Mouse (Mus musculus) gastrocnemius, adult 18-20 months (tissue): ENCODE measurements around the gene Spint2. TPM values are rescaled to one million over a fixed set of nuclear protein-coding genes. Genes with fewer than 3 reads are reported as not detected.
A peak's percentile ranks its signal among the peaks of the same experiment; 100 is the strongest.

Source experiments
- DNase-seq: peaks from one replicate; pipeline ENCODE4 v3.0.0; 2021; ENCODE audit warnings: low spot score
- long read RNA-seq, 2 experiments: library from polyadenylated mRNA; stranded (forward); transcript quantifications; one replicate each; pipeline ENCODE4 v2.0.0; 2021
- total RNA-seq, 2 experiments: library from RNA; stranded (reverse); gene quantifications; 2 replicates each; pipeline ENCODE4 v1.2.3; 2021

Spint2 gene
- 10 to 100 TPM in 1 of 2 experiments, 1 to 10 TPM in 1; 8.2 to 14.7 TPM for total RNA-seq
- long read RNA-seq, experiment 1, transcript Spint2-202 (6 exons, 1,211 nt) = major isoform, 16 of 22 reads
- long read RNA-seq, experiment 1, partial matches to known transcripts = 0 of 22 reads
- long read RNA-seq, experiment 1, other reads (novel, unspliced or antisense) = 6 of 22 reads
- long read RNA-seq, experiment 2, transcript Spint2-202 (6 exons, 1,211 nt) = major isoform, 21 of 29 reads
- long read RNA-seq, experiment 2, partial matches to known transcripts = 1 of 29 reads
- long read RNA-seq, experiment 2, other reads (novel, unspliced or antisense) = 6 of 29 reads

DNA sequence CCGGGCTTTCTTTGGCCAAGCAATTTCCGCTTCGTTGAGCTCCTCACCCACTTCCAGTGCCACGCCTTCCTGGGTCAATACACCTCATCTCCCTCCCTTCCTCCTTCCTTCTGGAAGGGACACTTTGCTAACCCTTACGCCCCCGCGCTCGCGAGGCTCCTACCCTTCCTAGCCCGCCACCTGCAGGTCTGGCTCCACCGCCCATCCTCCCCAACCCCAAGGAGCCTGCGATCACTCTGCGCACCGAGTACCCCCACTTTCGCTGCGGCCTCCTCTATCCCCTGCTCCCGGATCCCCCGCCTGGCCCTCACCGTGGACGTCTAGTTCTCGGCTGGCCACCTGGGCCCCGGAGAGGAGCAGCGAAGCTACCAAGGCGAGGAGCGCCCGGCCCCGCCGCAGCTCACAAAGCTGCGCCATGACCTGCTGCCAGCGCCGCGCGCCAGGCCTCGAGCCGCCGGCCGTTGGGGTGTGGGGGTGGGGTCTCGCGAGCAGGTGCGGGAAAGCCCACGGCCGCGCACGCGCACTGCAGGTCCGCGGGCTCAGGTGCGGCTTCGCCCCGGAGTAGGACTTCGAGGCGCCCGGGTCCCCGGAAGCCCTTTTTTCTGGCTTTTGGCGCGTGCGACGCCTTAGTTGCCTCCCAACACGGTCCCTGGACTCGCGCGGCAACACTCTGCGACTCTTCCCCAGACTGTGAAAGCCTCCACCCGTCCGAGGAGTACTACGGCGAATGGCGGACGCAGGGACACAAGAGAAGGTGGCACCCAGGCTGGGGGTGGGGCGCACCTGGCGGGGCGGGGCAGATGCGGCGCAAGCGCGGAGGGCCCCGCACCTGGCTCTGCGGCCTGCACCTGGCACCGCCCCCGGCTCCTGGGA, at the start of gene Spint2:
Gene Spint2 (minus strand): TSS at position 712 of the 873 bp plus-strand sequence.
- no peak for DNase-seq

DNA sequence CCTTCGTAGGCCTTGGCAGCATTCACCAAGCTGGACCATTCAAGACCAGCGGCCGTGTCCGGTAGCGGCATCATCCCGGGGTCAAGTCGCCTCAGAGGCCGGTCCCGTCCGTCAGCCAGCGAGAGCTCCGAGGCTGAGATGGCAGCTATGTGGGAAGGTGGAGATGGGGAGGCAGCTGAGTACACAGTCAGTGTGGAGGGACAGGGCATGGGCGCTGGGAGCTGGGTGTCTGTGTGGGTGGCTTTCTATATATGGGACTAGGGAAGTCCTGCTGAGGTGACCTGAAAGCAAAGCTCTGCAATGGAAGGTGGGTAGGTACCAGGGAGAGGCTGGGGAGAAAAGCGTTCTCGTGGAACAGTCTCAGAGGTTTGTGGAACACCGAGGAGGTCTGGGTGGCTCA, 47.3 kb upstream of the Spint2 start:
- no peak for DNase-seq

DNA sequence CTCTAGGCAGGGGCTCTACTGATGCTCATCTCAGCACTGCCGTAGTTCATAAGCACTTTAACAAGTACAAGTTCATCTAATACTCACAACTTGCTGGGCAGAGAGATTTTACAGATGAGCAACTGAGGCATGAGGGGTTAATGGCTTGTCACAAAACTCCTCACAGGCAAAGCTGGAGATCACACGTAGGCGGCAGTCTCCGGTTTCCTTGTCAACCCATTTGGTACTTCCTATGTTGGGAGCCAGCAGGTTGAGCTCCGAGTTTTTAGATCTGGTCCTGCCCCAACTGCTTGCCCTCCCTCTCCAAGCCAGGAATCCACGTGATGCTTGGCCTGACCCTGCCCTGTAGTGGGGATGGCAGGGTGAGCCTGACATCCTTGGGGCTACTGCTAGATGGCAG, 45.4 kb upstream of the Spint2 start:
- no peak for DNase-seq

DNA sequence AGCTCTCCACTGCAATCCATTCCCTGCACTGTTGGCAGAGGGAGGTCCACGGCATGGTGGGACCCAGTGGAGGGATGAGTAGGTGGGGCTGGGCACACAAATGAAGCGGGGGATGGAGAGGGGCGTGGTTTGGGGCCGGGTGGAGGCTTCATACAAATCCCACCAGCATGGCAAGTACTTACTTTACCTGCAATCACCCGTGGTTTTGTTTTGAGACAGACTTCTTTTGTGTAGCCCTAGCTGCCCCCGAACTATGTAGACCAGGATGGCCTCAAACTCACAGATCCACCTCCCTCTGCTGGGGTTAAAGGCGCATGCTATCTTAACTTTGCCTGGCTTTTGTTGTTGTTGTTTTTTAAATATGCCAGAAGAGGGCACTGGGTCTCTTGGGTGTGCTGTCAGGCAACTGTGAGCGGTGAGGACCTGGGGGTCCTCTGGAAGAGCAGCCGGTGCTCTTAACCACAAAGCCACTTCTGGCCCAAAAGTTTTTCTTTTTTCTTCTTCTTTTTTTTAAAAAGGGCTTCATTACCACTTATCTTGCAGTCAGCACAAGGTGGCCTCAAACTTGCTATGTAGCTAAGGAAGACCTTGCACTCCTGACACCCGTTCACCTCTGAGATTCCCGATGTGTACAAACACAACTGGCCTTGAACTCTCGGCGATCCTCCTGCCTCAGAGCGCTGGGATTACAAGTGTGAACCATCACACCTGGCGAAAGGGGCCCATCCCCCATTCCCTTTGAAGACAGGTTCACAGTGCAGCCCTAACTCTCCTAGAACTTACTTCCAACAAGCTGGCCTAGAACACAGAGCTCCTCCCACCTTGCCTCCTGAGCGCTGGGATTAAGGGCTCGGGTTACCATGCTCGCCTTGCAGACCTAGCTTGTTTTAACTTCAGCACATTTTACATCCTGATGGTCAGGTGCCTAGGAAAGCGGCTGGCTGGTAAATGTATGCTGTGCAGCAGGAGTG, 37.9 kb upstream of the Spint2 start:
- DNase-seq = no peak

DNA sequence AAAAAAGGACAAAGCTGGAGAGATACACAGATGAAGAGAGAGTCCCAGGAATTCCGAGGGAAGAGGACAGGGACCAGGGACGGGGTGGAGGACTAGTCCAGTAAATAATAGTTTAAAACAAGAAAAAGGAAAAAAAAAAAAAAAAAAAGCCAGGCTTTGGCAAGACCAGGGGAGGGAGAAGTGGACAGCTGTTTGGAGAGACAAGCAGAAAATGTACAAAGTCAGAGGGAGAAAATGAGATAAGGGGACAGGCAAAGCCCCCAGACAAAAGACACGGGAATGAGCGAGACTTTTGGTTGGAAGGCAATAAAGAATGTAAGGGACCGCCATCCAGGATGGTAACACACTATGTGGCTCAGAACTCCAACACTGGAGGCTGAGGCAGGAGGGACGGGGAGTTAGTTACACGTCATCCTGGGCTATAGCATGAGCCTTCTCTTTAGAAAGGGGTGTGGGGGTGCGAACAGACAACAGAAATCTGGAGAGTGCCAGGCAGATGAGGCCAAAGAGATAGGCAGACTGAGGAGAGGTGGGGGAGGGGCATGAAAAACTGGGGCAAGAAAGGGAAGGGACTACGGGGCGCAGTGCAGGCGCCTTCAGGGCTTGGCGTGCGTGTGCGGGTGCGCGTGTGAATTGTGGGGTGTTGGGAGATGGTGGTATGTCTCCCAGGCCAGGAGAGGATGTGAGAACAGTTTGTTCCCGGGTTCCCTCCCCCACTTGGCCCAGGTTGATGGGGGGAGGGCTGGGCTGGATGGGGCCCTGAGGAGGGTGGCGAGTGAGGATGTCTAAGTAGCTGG, 36.6 kb upstream of the Spint2 start:
- peak; percentile 62 for DNase-seq

DNA sequence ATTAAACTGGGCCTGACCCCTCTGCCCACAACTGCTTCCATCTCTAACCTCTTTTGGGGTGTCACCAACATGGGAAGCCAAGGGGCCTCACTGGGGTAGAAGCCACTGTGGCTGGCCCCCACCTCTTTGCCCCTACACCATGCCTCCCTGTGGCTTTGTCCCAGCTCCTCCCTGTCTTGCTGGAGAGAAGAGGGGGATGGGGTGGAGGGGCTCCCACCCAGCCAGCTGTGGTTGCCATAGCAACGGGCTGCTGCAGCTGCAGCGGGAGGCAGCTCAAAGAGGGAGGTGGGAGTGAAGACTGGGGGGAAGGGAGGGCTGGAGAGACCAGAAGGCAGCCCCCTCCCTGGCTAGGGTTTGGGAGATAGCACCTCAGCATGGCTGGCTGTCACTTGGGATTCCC, 35.8 kb upstream of the Spint2 start:
- DNase-seq = no peak

DNA sequence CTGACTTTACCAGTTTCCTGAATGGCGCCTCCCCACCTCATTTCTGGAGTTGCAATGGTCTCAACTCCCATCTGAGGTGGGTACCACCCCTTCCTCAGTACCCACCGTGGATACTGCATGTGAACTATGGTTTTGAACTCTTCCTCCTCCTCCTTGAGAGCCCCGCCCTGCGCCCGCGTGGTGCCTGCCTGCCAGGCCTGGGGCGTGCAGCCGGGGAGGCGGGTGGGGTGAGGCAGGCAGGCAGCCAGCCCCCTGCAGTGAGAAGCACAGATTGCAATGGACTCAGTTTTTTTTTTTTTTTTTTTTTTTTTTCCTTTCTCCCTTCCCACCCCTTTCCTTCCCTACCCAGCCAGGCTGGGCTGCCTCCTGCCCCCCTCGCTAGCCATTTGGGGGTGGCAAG, 35.3 kb upstream of the Spint2 start:
- DNase-seq = no peak

DNA sequence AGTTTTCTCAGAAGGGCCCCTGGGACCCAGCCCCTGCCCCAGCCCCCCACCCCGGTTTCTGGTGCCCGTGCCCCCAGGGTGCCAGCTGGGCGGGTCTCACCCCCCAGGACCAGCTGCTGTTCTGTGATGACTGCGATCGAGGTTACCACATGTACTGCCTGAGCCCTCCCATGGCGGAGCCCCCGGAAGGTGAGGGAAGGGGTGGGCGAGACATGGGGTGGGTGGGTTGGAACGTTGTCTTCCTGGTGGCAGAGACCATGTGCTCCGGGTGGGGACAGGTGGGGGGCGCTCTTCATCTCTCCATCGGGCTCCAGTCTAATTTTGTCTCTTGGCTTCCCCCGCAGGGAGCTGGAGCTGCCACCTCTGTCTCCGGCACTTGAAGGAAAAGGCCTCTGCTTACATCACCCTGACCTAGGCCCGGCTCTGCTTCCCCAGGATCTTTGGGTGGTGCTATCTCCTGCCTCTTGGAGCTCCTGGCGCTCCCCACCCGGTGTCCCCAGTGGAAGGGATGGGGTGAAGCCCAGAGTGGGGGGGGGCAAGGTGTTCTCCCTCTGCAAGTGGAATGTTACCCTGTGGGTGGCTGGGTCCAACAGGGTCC, 34.5 kb upstream of the Spint2 start:
- no peak for DNase-seq

DNA sequence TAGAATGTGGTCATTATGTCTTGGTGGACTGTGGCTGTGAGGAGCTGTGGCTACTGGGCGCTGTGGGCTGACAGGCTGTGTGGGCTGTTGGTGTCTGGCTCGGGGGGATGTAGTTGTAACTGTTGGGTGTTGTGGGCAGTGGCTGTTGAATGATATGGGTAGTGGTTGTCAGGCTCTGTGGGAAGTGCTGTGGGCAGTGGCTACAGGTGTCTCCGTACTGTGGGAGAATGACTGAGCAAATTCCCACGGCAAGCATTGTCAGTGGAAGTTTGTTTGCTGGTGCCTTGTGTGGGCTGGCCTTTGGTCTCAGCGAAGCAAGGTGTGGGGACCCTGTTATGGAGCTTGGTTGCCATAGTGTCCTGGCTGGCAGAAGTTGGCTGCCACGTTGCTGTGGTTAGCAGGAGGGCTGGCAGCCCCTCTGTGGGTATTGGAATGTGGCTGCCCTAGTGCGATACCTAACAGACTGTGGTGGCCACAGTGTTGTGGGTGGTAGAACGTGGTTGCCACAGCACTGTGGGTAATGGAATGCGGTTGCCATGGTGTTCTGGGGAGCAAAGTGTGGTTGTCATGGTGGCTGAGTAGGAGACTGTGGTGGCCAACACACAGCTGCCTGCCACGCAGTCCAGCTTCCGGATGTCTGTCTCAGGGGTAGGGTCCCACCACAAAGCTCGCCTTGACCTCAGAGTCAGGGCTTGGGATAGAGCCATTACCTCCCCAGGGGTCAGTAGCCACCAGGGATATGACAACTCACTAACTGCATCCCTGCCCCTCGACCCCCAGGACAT, 33.3 kb upstream of the Spint2 start:
- DNase-seq = no peak

DNA sequence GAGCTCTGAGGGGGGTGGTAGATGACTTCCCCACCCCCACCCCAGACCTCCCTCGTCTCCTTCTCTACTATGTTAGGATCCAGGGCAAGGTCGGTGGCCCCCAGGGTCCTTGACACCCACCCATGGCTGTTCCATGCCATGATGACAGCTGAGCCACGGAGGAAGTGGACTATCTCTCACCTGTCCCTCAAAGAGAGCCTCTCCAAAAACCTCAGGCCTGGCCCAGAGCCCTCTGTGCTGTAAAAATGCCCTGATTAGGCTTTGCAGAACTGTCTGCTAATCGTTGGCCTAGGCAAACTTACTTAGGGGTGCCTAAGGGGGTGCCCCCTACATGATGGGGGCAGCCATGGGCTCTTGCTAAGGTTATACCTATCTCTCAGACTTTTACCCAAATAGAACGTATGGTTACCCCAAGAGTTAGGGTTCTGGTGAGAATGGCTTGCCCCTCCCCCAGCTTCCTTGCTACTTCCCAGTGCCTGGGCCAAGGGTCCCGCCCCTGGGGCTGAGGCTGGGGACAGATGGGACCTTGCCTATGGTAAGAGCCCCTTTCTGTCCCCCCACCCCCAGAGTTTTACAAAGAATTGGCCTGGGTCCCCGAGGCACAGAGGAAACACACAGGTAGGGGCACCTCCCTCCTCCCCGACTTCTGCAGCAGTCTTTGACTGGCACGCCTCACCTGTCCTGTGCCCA, 32.0 kb upstream of the Spint2 start:
- DNase-seq = no peak

DNA sequence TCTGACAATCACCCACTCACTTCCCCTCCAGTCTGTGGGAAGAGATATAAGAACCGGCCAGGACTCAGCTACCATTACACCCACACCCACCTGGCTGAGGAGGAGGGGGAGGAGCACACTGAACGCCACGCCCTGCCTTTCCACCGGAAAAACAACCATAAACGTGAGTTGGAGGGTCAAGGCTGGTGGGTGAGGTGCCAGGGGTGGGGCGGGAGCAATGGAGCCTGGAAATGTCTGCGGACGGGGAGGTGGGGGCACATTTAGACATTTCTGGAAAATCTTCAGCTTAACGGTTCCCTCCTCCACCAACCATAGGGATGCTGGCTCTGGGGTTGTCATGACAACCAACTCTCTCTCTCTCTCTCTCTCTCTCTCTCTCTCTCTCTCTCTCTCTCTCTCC, 31.3 kb upstream of the Spint2 start:
- no peak for DNase-seq

DNA sequence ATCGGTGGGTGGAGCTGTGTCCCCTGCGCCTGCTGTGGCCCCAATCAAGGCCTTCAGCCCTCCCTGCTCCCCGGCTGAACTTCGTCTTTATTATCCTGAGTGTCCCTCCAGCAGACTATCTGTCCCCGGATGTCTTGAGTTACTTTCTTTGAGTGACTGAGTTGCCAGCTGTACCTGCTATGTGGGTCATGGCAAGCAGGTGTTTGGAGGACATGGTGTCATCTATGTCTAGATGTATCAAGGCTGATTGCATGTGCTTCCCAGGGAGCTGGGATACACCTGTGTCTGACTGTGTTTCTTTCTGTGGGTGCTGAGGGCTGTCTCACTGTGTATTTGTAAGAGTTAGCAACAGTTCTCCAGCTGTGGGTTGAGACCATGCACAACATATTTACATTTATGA, 28.0 kb upstream of the Spint2 start:
- DNase-seq = no peak

DNA sequence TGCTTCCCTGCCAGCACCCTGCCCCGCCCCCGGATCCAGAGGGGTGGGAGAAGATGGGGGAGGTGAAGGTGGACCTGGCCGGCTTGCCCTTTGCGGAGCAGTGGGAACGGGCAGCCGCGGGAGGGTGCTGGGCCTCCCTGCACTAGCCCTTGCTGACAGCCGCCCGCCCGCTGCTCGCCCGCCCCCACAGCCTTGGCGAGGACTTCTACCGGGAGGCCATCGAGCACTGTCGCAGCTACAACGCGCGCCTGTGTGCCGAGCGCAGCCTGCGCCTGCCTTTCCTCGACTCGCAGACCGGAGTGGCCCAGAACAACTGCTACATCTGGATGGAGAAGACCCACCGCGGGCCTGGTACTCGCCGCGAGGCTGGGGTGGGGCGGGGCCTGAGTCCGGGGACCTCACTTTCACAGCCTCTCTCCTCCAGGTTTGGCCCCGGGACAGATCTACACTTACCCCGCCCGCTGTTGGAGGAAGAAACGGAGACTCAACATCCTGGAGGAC, 27.6 kb upstream of the Spint2 start:
- peak; percentile 38 for DNase-seq

DNA sequence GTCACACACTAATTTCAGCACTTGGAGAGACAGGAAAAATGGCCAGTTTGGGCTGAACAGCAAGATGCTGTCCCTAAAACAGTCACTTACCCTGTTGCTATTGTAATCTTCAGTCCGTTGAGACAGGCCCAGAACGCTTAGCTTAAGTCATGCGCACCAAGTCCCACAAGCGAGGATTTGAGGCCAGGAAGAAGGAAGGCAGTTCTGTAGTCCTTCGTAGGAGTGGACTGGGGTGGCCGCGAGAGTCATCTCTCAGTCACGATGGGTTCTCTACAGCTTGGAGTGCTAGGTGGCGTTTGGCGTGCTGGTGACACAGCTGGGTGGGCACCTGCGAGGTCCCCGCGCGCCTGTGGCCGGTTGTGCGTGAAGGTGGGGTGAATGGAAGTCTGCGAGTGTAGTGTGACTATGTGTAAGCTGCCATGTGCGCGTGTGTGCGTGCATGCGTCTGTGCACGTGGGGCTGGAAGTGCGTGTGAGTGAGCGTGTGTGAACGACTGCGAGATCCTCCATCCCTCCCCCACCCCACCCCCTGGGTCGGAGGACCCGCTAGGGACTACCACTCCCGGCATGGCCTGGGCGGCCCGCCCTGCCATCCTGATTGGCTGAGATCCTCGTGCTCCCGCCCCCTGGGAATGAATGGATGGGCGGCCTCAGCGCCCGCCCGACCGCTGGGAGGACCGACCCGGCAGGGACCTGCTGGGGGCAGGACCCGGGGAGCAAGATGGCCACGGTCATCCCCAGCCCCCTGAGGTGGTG, 25.8 kb upstream of the Spint2 start:
- peak; percentile 93 for DNase-seq

DNA sequence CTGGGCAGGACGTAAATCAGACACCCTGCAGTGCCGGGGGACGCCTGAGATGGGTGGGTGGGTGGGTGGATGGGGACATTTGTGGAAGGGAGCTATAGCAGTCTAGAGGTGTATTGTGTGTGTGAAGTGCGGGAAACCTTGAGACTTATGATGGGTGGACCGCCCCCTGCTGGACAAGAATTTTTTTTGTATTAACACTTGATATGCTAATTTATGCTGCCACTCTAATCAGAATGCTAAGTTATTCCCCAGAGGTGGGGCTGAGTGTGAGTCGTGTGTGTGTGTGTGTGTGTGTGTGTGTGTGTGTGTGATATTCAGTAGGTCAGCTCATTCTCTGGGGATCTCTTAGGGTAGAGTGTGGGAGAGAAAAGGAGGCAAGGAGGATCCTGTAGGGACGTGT, 24.9 kb upstream of the Spint2 start:
- no peak for DNase-seq

DNA sequence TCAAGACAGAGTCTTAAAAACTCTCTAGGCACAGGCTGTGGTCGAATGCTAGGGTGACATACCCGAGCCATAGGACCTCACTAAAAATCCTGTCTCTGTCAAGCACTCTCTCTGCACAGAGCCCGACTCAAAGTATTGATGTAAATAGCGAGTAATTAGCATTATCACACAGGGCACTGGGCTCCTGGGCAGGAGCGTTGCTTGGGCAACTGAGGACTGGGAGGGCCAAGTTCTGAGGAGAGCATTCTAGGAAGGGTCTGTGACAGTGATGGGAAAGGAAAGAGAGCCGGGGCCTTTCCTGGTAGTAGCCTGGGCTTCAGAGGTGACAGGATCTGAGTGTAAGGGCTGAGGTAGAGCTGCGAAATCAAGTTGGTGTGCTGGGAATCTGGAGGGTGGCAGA, 24.4 kb upstream of the Spint2 start:
- no peak for DNase-seq

DNA sequence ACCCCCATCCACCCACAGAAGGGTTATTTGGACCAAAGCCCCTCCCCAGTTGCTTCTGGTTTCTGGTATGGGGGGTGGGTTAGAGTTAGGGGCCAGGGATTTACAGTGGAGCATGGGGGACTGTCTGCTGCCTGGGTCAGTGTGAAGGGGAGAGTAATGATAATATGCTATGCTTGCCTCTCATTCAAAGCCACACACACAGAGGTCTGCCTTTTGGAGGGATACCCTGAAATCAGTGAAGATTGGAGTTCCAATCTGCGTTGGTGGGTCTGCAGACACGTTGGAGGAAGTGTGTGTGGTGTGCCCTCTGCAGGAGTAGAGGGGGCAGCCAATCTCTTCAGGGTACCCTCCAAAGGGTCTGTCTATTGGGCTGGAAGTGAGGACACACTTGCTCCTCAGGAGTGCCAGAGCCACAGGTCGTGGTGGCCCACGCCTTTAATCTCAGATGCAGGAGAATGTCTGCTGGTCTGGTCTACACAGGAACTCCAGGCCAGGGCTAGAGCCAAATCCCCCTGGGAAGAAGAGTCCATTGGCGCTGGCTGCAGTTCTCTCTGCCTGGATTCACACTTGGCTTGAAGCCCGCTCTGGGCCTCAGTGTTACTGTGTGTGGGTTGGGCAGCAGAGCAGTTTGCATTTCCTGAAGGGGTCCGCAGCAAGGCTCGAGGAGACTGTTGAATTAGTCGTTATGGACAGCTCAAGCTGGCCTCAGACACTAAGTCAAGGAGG, 23.7 kb upstream of the Spint2 start:
- DNase-seq = no peak
